Mouse (Mus musculus) kidney, embryonic 15.5 days (tissue): Measurements from ENCODE around the gene Slc9a1. TPM values are rescaled to one million over a fixed set of nuclear protein-coding genes. Genes with fewer than 3 reads are reported as not detected.

Source experiments
- microRNA-seq: library from miRNA; unstranded; fragments of <30 nt; microRNA quantifications from one replicate; pipeline ENCODE4, GENCODE M21; 2016
- polyA plus RNA-seq: library from polyadenylated mRNA; unstranded; fragments of >200 nt; fragmentation: Nextera tagmentation; extraction: Ambion mirVana; gene quantifications from 2 replicates; pipeline ENCODE4 v1.2.1, GENCODE M21; 2015

The Slc9a1 gene
- polyA plus RNA-seq, 1 experiment from 2014 or later = 8.3 TPM

Small RNA genes within 50 kb of the gene (microRNA-seq; reads per million reads assigned to microRNA genes)
- gene Mir5122 = 2.4 reads per million, percentile 11 among the genes with 10 or more reads in this experiment

Other genes with a start within 250 kb of the Slc9a1 start
- 107 and 109 TPM in 2 replicates for gene Wasf2, start 239.2 kb upstream of the Slc9a1 start, polyA plus RNA-seq
- gene Cd164l2, start 157.6 kb upstream of the Slc9a1 start, polyA plus RNA-seq = 7.8 and 8.2 TPM in 2 replicates
- gene Gpr3, start 157.2 kb upstream of the Slc9a1 start, polyA plus RNA-seq = 0.09 and 0.12 TPM in 2 replicates
- gene Map3k6, start 128.9 kb upstream of the Slc9a1 start, polyA plus RNA-seq = 4.0 and 4.3 TPM in 2 replicates
- gene Sytl1, start 106.6 kb upstream of the Slc9a1 start, polyA plus RNA-seq = 0.96 and 1.8 TPM in 2 replicates
- gene Tmem222, start 91.9 kb upstream of the Slc9a1 start, polyA plus RNA-seq = 77.3 and 85.7 TPM in 2 replicates
- 12.0 and 13.1 TPM in 2 replicates for gene Wdtc1, start 16.2 kb upstream of the Slc9a1 start, polyA plus RNA-seq
- 1.2 and 1.3 TPM in 2 replicates for gene Tent5b, start 110.4 kb downstream of the Slc9a1 start, polyA plus RNA-seq
- 0.64 and 1.0 TPM in 2 replicates for gene Trnp1, start 128.8 kb downstream of the Slc9a1 start, polyA plus RNA-seq
- 22.0 and 22.4 TPM in 2 replicates for gene Kdf1, start 149.3 kb downstream of the Slc9a1 start, polyA plus RNA-seq
- 334 and 359 TPM in 2 replicates for gene Nudc, start 176.3 kb downstream of the Slc9a1 start, polyA plus RNA-seq
- 0.44 and 0.64 TPM in 2 replicates for gene Nr0b2, start 183.7 kb downstream of the Slc9a1 start, polyA plus RNA-seq
- gene Gpatch3, start 205.0 kb downstream of the Slc9a1 start, polyA plus RNA-seq = 7.4 and 7.8 TPM in 2 replicates
- gene Gpn2, start 214.7 kb downstream of the Slc9a1 start, polyA plus RNA-seq = 19.8 and 20.3 TPM in 2 replicates
- 9.8 and 13.3 TPM in 2 replicates for gene Sfn, start 232.5 kb downstream of the Slc9a1 start, polyA plus RNA-seq